Mouse (Mus musculus) liver, embryonic 14.5 days (tissue): ENCODE data around the gene Nfyb. TPM values are rescaled to one million over a fixed set of nuclear protein-coding genes. Genes with fewer than 3 reads are reported as not detected.

ENCODE experiments used
- ATAC-seq: fragments of 200-750 bp; cut with Nextera tagmentation; 2 replicates; pipeline ENCODE4 v1.8.0; 2017; ENCODE audit warnings: moderate number of reproducible peaks, mild to moderate bottlenecking, moderate library complexity; ENCODE audit not compliant: insufficient read depth
- DNase-seq, 3 experiments: peaks; one replicate each; pipeline ENCODE4 v3.0.0-alpha.2; 2012 to 2013; ENCODE audit warnings: low read depth in 3 of 3, low spot score in 3 of 3
- H3K27ac ChIP-seq: fragments of 300-500 bp; sonication (generic); 2 replicates; pipeline ENCODE4 v1.5.1; 2014; ENCODE audit warnings: moderate library complexity, mild to moderate bottlenecking, control low read depth, inconsistent platforms
- H3K27me3 ChIP-seq: fragments of 300-500 bp; sonication (generic); 2 replicates; pipeline ENCODE4 v1.6.1; 2014; ENCODE audit warnings: mild to moderate bottlenecking, low read length, moderate library complexity; ENCODE audit not compliant: control insufficient read depth, insufficient read depth
- H3K36me3 ChIP-seq: fragments of 300-500 bp; sonication (generic); replicated peaks from 2 replicates; pipeline ENCODE4 v1.6.1; 2014; ENCODE audit warnings: low read depth; ENCODE audit not compliant: control insufficient read depth, insufficient read depth
- H3K4me1 ChIP-seq, 2 experiments: fragments of 200-500 bp in 1 of 2; fragments of 300-500 bp in 1 of 2; sonication (generic) in 1 of 2; replicated peaks; 2 replicates each; pipeline ENCODE4 v1.6.1; 2012 to 2014; ENCODE audit warnings: antibody characterized with exemption in 1 of 2, inconsistent platforms in 1 of 2, low read length in 1 of 2; ENCODE audit not compliant: control insufficient read depth in 2 of 2, insufficient read depth in 2 of 2
- H3K4me2 ChIP-seq: fragments of 300-500 bp; sonication (generic); 2 replicates; pipeline ENCODE4 v1.6.1; 2014; ENCODE audit warnings: low read depth, mild to moderate bottlenecking, control low read depth, moderate library complexity
- H3K4me3 ChIP-seq, 2 experiments: fragments of 200-500 bp in 1 of 2; fragments of 300-500 bp in 1 of 2; sonication (generic) in 1 of 2; 2 replicates each; pipeline ENCODE4 v1.5.1; 2012 to 2014; ENCODE audit warnings: low read depth in 2 of 2, low read length in 2 of 2, mild to moderate bottlenecking in 2 of 2, control low read depth in 1 of 2, inconsistent platforms in 1 of 2, moderate library complexity in 1 of 2; ENCODE audit not compliant: insufficient read depth in 1 of 2
- H3K9ac ChIP-seq: fragments of 300-500 bp; sonication (generic); replicated peaks from 2 replicates; pipeline ENCODE4 v1.6.1; 2014; ENCODE audit warnings: mild to moderate bottlenecking, control low read depth, moderate library complexity
- H3K9me3 ChIP-seq: fragments of 300-500 bp; sonication (generic); 2 replicates; pipeline ENCODE4 v1.6.1; 2016; ENCODE audit warnings: low read length, mixed read lengths; ENCODE audit not compliant: control insufficient read depth
- CTCF ChIP-seq: IDR thresholded peaks from 2 replicates; pipeline ENCODE4 v1.5.1; 2016; ENCODE audit warnings: antibody characterized with exemption, low read depth, control low read depth
- EP300 ChIP-seq: IDR thresholded peaks from 2 replicates; pipeline ENCODE4 v1.6.1; 2016; ENCODE audit warnings: antibody characterized with exemption, low read depth
- WGBS: fragments of 180-500 bp; shearing (Covaris S2); extraction: QIAGEN DNeasy Blood & Tissue Kit; methylation state at CpG from one replicate; pipeline ENCODE4 v1.1.7; 2014; ENCODE audit not compliant: insufficient replicate concordance; 5-methylcytosine and 5-hydroxymethylcytosine counted together
- polyA plus RNA-seq, 2 experiments: library from polyadenylated mRNA; depleted of rRNA in 1 of 2; stranded (reverse) in 1 of 2; unstranded in 1 of 2; fragments of >200 nt; fragmentation: Nextera tagmentation in 1 of 2; extraction: Ambion mirVana in 1 of 2; gene quantifications; 2 replicates each; pipeline versions ENCODE4 v1.2.1 to v1.2.3; 2012 to 2014

Gene Nfyb
- polyA plus RNA-seq, 2 experiments: 22.0 to 31.9 TPM

DNA sequence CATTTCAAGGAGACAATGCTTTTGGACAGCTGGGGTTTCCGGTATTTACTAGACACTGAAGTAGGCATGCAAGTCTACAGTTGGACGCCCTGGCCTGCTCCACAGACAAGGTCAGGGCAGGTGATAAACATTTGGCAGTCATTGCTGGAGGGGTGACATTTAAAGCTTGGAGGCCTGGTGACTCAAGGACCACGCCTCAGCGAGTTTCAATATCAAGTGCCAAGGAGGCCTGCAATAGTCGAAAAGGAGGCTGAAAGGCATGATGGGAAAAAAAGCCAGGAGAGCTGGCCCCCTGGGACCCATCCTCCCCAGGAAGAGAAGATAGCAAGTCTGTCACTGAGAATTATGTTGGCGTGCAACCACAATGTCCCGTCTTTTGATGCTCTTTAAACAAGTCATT lies 43.3 kb upstream of the Nfyb start:
- WGBS: 64% methylated on average over 7 of the region's 7 CpGs
- no peak for ATAC-seq
- Histone ChIP-seq H3K36me3 (no peaks in the 10 kb centered on the region), H3K9me3 (no peaks in the 10 kb centered on the region), H3K27me3 (no peaks in the 10 kb centered on the region), H3K4me3 (no peak overlapping the region), H3K4me2 (no peak overlapping the region), H3K4me1 (peaks cover 0 to 11% of the 10 kb centered on the region in 2 experiments; a peak in 2 of 4 replicates), H3K27ac (no peak overlapping the region), H3K9ac (no peak overlapping the region)
- no peak for TF ChIP-seq EP300
- TF ChIP-seq CTCF: no peak
- no peak for DNase-seq

DNA sequence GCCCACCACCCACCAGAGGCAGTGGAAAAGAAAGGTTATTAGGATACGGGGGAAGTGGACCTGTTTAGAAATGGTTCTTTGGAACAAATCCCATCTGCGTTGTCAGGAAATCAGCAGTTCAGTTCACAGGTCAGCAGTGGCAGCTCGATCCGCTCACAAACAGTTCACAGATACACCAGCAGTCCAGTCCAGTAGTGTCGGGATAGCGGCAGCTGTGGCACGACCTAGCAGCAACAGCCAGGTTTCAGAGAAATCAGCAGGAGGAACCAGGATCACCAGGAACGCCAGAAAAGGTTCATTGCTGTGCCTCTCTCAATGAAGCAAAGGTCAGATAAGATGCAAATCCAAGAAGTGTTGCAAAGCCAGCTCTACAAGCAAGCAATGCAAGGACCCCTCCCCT lies 42.5 kb upstream of the Nfyb start:
- Histone ChIP-seq H3K4me2 (no peak overlapping the region), H3K4me3 (no peak overlapping the region), H3K9ac (no peak overlapping the region), H3K27me3 (no peaks in the 10 kb centered on the region), H3K9me3 (no peaks in the 10 kb centered on the region), H3K36me3 (no peaks in the 10 kb centered on the region), H3K27ac (no peak overlapping the region), H3K4me1 (peaks cover 0 to 11% of the 10 kb centered on the region in 2 experiments; a peak in 2 of 4 replicates)
- ATAC-seq: no peak
- WGBS: 68% methylated on average over 8 of the region's 8 CpGs
- TF ChIP-seq CTCF: no peak
- no peak for TF ChIP-seq EP300
- no peak for DNase-seq

DNA sequence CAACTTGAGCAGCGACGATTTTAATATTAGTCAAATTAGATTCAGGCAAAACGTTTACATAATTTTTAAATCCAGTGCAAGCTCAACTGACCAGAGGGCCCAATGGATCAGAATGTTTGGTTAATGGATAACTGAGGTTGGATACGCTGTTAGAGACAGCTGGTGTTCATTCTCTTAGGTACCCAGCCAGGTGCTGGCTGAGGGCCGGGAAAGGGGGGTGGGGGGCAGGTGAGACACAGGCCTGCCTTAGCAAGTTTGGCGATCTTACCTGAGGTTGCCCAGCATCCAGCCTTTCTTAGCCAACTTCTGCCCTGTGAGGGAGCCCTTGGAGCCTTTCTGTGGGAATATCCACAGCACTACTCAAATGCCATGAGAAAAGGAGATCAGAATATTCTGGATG lies 41.2 kb upstream of the Nfyb start:
- Histone ChIP-seq H3K36me3 (no peaks in the 10 kb centered on the region), H3K4me1 (peaks cover 0 to 11% of the 10 kb centered on the region in 2 experiments; a peak in 2 of 4 replicates), H3K4me2 (no peak overlapping the region), H3K27ac (no peak overlapping the region), H3K4me3 (no peak overlapping the region), H3K27me3 (no peaks in the 10 kb centered on the region), H3K9me3 (no peaks in the 10 kb centered on the region), H3K9ac (no peak overlapping the region)
- WGBS: 57% methylated on average over 6 of the region's 6 CpGs
- no peak for ATAC-seq
- no peak for TF ChIP-seq EP300
- DNase-seq: no peak

DNA sequence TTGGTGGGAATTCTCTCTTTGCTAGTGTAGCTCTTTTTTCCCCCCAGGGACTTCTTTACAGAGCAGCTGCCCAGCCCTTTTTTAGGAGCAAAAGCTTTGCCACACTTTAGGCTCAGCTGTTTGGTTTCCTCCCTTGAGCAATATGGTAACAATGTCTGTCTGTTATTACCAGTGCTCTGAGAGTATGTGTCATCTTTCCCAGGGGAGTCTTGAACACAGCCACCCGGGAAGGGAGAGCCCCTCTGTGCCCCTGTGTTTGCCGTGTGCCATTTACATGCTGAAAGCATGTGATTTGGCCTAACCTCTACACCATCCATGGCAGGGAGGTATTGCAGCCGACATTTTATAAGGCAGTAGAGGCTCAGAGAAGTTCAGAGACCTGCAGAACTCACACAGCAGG lies 40.5 kb upstream of the Nfyb start:
- H3K36me3 ChIP-seq: no peaks in the 10 kb centered on the region
- WGBS: 47% methylated on average over 3 of the region's 3 CpGs
- H3K4me3 ChIP-seq: no peak overlapping the region
- DNase-seq (no peak), ATAC-seq (no peak)
- H3K27ac ChIP-seq: no peak overlapping the region
- no peak overlapping the region for H3K4me2 ChIP-seq
- no peaks in the 10 kb centered on the region for H3K9me3 ChIP-seq
- peaks cover 0 to 11% of the 10 kb centered on the region in 2 experiments; a peak in 2 of 4 replicates for H3K4me1 ChIP-seq
- no peaks in the 10 kb centered on the region for H3K27me3 ChIP-seq
- TF ChIP-seq CTCF: no peak
- TF ChIP-seq EP300: no peak
- H3K9ac ChIP-seq: no peak overlapping the region

DNA sequence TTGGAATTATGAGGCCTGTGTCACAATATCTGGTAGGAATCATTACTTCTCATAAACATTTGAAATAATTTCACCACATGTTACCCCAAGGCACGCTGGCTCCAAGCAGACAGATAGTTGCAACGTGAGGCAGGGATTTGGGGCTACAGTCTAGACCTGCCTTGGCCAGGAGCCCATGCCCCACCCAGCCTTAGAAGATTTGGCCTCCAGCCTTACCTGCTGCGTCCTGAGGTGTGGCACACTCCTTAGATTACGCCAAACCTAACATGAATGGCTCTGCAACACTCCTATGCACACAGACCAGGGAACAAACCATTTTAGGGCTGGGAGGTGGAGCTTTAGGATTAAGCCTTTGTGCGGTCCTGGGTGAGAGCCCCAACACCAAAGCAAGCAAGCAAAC lies 36.1 kb upstream of the Nfyb start:
- Histone ChIP-seq H3K27ac (no peak overlapping the region), H3K9ac (no peak overlapping the region)
- ATAC-seq: no peak

More for the DNA sequence above, 36.1 kb upstream of the Nfyb start:
- H3K27me3 ChIP-seq: no peaks in the 10 kb centered on the region
- 56% methylated on average over 5 of the region's 5 CpGs for WGBS
- no peaks in the 10 kb centered on the region for H3K36me3 ChIP-seq
- no peak overlapping the region for H3K4me2 ChIP-seq
- peaks cover 0 to 13% of the 10 kb centered on the region in 2 experiments; a peak in 3 of 4 replicates for H3K4me1 ChIP-seq
- TF ChIP-seq CTCF: no peak
- TF ChIP-seq EP300: no peak
- no peak overlapping the region for H3K4me3 ChIP-seq
- no peaks in the 10 kb centered on the region for H3K9me3 ChIP-seq
- no peak for DNase-seq
